Mouse (Mus musculus) liver, embryonic 12.5 days (tissue): ENCODE data around the gene Cxcr2. TPM values are rescaled to one million over a fixed set of nuclear protein-coding genes. Genes with fewer than 3 reads are reported as not detected.

Experiments
- ATAC-seq: fragments of 200-750 bp; cut with Nextera tagmentation; 2 replicates; pipeline ENCODE4 v1.8.0; 2017; ENCODE audit warnings: moderate number of reproducible peaks, mild to moderate bottlenecking, moderate library complexity
- H3K27ac ChIP-seq: fragments of 300-500 bp; sonication (generic); 2 replicates; pipeline ENCODE4 v1.5.1; 2016; ENCODE audit warnings: mild to moderate bottlenecking
- H3K27me3 ChIP-seq: fragments of 300-500 bp; sonication (generic); replicated peaks from 2 replicates; pipeline ENCODE4 v1.6.1; 2016; ENCODE audit warnings: mild to moderate bottlenecking, moderate library complexity
- H3K36me3 ChIP-seq: fragments of 300-500 bp; sonication (generic); 2 replicates; pipeline ENCODE4 v1.6.1; 2016; ENCODE audit warnings: mild to moderate bottlenecking, moderate library complexity
- H3K4me1 ChIP-seq: fragments of 300-500 bp; sonication (generic); 2 replicates; pipeline ENCODE4 v1.6.1; 2016
- H3K4me2 ChIP-seq: fragments of 300-500 bp; sonication (generic); 2 replicates; pipeline ENCODE4 v1.6.1; 2016; ENCODE audit warnings: mild to moderate bottlenecking, moderate library complexity
- H3K4me3 ChIP-seq: fragments of 300-500 bp; sonication (generic); 2 replicates; pipeline ENCODE4 v1.5.1; 2016; ENCODE audit warnings: mild to moderate bottlenecking, moderate library complexity
- H3K9ac ChIP-seq: fragments of 300-500 bp; sonication (generic); 2 replicates; pipeline ENCODE4 v1.6.1; 2016; ENCODE audit warnings: mild to moderate bottlenecking, moderate library complexity
- H3K9me3 ChIP-seq: fragments of 300-500 bp; sonication (generic); replicated peaks from 2 replicates; pipeline ENCODE4 v1.6.1; 2016; ENCODE audit warnings: mild to moderate bottlenecking, moderate library complexity
- WGBS: fragments of 180-500 bp; shearing (Covaris S2); methylation state at CpG from one replicate; pipeline ENCODE4 v1.1.7; 2016; ENCODE audit not compliant: insufficient replicate concordance; 5-methylcytosine and 5-hydroxymethylcytosine counted together
- polyA plus RNA-seq: library from polyadenylated mRNA; unstranded; fragments of >200 nt; fragmentation: Nextera tagmentation; extraction: Ambion mirVana; gene quantifications from 2 replicates; pipeline ENCODE4 v1.2.1, GENCODE M21; 2016

The Cxcr2 gene
- polyA plus RNA-seq, 1 experiment from 2014 or later = 0.97 TPM

DNA sequence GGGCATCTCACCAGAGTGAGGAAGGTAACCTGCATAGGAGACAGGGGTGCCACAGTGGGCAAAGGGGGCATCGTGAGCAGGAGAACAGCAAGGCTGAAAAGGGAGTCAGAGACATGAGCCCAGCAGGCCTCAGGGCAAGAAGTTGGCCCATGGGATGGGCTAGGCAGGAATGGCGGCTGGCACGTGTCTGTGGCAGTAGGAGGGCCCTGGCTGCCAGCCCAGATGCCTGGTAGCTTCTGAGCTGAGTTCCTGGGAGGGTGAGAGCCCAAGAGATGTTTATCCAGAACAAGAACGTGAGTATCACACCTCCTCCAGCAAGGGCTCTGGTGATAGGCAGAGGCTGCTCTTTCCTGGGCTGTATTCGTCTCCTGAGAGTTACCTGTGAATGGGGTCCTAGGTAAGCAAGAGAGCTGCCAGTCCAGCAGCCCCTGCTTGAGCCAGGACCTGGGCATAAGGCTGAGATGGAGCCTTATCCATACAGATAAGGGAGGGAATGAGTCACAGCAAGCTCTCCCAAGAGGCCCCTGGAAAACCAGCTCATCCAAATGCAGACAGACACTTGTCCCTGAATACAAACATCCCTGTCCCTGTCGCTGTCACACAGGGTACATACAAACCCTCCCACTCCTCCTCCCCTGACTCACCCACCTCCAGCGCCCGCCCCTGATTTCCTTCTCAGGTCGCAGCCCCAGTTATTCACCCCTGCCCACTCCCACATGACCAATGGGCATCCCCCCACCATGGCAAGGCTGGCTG is 31.8 kb upstream of the Cxcr2 start:
- Histone ChIP-seq H3K9me3 (no peaks in the 10 kb centered on the region), H3K9ac (no peak overlapping the region), H3K4me1 (peaks cover 14% of the 10 kb centered on the region), H3K27ac (no peak overlapping the region), H3K27me3 (peaks cover 89% of the 10 kb centered on the region), H3K4me3 (no peak overlapping the region), H3K36me3 (no peaks in the 10 kb centered on the region), H3K4me2 (no peak overlapping the region)
- ATAC-seq = no peak
- 37% methylated on average over 9 of the region's 9 CpGs for WGBS

GRCm38 (mm10) chr1:74123215-74123614 is 30.6 kb upstream of the Cxcr2 start:
- Histone ChIP-seq H3K27ac (no peak overlapping the region), H3K27me3 (peaks cover 84% of the 10 kb centered on the region), H3K4me1 (peaks cover 14% of the 10 kb centered on the region), H3K9me3 (no peaks in the 10 kb centered on the region), H3K9ac (no peak overlapping the region), H3K4me3 (no peak overlapping the region), H3K36me3 (no peaks in the 10 kb centered on the region), H3K4me2 (no peak overlapping the region)
- ATAC-seq = no peak
- 55% methylated on average over 8 of the region's 8 CpGs for WGBS

DNA sequence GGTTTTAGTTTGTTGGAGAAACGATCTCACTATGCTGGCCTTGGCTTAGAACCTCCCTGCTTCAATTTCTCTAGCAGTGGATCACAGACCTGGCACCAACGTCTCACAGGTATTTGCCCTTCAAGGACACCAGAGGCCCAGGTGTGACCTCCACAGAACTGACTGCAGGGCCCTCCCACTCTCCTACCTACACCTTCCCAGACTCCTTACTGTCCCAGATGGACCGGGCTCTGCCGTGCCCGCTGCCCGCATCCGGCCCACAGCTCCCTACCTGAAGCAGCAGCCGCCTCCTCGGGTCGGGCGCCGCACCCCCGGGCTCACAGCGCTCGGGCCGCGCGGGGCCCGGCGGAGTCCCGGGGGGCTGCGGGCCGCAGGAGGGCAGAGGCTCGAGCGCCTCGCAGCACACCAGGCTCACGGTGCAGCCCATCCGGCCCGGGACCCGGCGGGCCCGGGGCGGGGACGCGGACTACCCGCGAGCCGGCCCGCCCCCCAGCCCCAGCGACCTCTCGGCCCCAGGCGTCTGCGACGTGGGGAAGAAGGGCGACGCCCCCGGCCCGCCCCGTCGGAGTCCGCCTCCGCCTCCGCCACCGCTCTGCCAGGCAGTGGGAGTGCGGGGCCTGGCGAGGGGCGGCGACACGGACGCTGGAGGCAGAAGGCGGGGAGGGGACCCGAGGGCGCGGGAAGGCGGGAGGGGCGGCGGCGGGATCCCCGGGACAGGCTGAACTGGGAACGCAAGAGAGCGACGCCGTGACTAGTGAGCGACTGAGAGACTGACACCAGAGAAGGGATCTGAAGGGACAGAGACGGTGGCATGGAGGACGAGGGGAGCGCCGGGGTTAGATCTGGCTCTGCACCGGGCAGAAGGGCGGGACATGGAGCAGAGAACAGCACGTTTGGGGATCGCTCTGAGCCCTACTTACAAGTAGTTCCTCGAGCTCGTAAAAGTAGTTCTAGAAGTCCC is 29.5 kb upstream of the Cxcr2 start, which contains the start of gene Tns1:
Gene Tns1, minus strand, starts transcription at position 429 of the 961 bp plus-strand sequence.
- no peak within 1 kb of the TSS for H3K27ac ChIP-seq
- WGBS = 3% methylated on average over 70 of the region's 84 CpGs
- H3K9ac ChIP-seq = peak within 1 kb of the TSS; percentile 39; the same call in 1 of the 2 replicates
- no peaks in the 10 kb centered on the region for H3K36me3 ChIP-seq
- H3K27me3 ChIP-seq = peaks cover 74% of the 10 kb centered on the region
- H3K4me2 ChIP-seq = peak within 1 kb of the TSS; percentile 88
- ATAC-seq = peak; percentile 53
- H3K4me1 ChIP-seq = peaks cover 14% of the 10 kb centered on the region
- peak within 1 kb of the TSS; percentile 58 for H3K4me3 ChIP-seq
- H3K9me3 ChIP-seq = no peaks in the 10 kb centered on the region

DNA sequence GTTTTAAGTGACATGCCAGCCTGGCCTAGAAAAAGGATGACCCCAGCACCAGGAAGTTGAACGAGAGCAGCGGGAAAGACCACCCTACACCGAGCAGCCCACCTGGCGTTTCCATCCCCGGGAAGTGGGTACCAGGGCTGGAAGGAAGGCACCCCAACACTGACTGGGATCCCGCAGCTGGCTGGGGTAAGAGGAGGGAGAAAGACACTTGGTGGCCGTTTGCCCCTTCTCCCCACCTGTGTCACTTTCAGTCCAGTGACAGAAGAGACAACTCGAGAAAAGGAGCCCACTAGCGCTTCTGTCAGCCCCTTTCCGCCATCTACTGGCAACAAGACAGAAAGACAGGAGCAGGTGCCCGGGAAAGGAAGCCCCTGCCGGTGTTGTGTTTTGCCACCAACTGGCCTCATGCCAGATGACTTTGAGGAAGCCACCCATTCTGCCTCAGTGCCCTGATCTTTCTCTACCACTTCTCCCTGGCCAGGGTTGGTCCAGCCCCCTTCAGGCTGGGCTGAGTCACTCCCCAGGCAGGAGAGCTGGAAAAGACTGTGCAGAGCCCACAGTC is 28.7 kb upstream of the Cxcr2 start, which contains the start of gene Rufy4:
Gene Rufy4, plus strand, starts transcription at position 551 of the 562 bp plus-strand sequence.
- H3K9ac ChIP-seq = peak within 1 kb of the TSS; percentile 39; the same call in 1 of the 2 replicates
- ATAC-seq = peak; percentile 31
- WGBS = 1% methylated on average over 12 of the region's 12 CpGs
- H3K4me1 ChIP-seq = peaks cover 14% of the 10 kb centered on the region
- no peaks in the 10 kb centered on the region for H3K9me3 ChIP-seq
- H3K4me3 ChIP-seq = peak within 1 kb of the TSS; percentile 58
- peak within 1 kb of the TSS; percentile 88 for H3K4me2 ChIP-seq
- H3K36me3 ChIP-seq = no peaks in the 10 kb centered on the region
- H3K27ac ChIP-seq = no peak within 1 kb of the TSS
- peaks cover 66% of the 10 kb centered on the region for H3K27me3 ChIP-seq

DNA sequence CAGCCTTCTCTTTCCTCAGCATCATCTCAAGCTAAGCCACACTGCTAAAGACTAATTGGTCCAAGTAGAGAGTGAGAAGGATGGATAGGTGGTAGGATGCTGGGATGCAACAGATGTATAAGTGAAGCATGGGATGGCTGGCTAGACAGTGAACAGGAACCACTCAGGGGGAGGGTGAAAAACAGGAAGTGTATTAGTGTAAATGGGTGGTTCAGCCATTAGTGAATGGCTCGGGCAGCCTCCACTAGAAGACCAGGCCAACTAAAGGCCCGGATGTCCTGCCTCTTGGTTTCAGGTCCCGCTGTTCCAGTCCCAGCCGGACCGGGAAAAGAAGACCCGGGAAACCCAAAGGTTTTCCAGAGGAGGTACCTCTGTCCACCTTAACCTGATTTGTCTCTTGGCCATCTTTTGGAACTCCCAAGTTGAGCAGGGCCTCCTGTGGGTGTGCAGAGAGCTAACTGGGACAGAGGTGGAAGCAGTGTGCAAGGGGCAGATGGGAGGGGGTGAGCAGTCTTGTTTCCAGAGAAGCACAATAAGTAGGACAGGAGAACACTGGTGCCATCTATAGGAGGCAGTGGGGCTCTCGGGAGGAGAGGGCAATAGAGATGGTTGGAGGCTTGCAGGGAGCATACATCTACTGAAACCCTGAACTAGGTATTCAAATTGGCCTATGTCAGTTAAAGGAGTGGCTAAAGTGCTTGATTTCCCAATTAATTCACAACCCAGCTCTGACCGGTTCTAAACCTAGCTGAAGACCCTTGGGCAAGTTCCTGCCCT is 22.7 kb upstream of the Cxcr2 start:
- Histone ChIP-seq H3K4me3 (no peak overlapping the region), H3K36me3 (no peaks in the 10 kb centered on the region), H3K4me2 (no peak overlapping the region), H3K9me3 (no peaks in the 10 kb centered on the region), H3K27ac (no peak overlapping the region), H3K9ac (no peak overlapping the region), H3K27me3 (peaks cover 22% of the 10 kb centered on the region), H3K4me1 (peaks cover 26% of the 10 kb centered on the region)
- 68% methylated on average over 8 of the region's 8 CpGs for WGBS
- ATAC-seq = no peak

DNA sequence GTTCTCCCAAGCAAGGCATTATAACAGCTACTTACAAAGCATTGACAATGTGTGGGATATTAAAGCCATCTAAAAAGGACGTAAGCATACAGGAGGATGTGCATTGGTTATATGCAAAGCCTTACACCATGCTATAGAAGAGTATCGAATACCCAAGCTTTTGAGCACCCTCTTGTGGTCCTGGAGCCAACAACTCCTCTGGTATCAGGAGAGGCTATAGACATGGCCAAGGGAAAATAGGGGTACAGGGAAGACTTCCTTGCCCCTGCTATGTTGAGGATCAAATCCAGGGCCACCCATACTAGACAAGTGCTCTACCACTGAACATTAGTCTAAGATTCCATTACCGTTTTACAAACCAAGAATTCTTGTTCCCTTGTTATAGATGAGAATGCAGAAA is 21.8 kb upstream of the Cxcr2 start:
- Histone ChIP-seq H3K9me3 (no peaks in the 10 kb centered on the region), H3K27me3 (peaks cover 17% of the 10 kb centered on the region), H3K4me1 (peaks cover 26% of the 10 kb centered on the region), H3K36me3 (no peaks in the 10 kb centered on the region), H3K27ac (no peak overlapping the region), H3K9ac (no peak overlapping the region), H3K4me3 (no peak overlapping the region), H3K4me2 (no peak overlapping the region)
- ATAC-seq = no peak
- WGBS = 62% methylated on average over 3 of the region's 3 CpGs

GRCm38 (mm10) chr1:74133954-74134353 is 19.8 kb upstream of the Cxcr2 start:
- Histone ChIP-seq H3K27me3 (peaks cover 16% of the 10 kb centered on the region), H3K4me2 (no peak overlapping the region), H3K36me3 (no peaks in the 10 kb centered on the region), H3K27ac (no peak overlapping the region), H3K4me1 (peaks cover 26% of the 10 kb centered on the region), H3K4me3 (no peak overlapping the region), H3K9ac (no peak overlapping the region), H3K9me3 (no peaks in the 10 kb centered on the region)
- ATAC-seq = no peak
- WGBS = 46% methylated on average over 6 of the region's 6 CpGs

- H3K4me2 ChIP-seq = peak overlapping the region; percentile 23
- 26% methylated on average over 6 of the region's 6 CpGs for WGBS
- H3K36me3 ChIP-seq = no peaks in the 10 kb centered on the region
Observed at GRCm38 (mm10) chr1:74135326-74135950, 18.4 kb upstream of the Cxcr2 start.

GRCm38 (mm10) chr1:74139415-74139814 is 14.4 kb upstream of the Cxcr2 start:
- no peak overlapping the region for H3K4me3 ChIP-seq
- no peaks in the 10 kb centered on the region for H3K27me3 ChIP-seq
- 52% methylated on average over 3 of the region's 3 CpGs for WGBS
- no peak overlapping the region for H3K9ac ChIP-seq
- H3K36me3 ChIP-seq = no peaks in the 10 kb centered on the region
- H3K27ac ChIP-seq = no peak overlapping the region
- H3K4me1 ChIP-seq = peaks cover 16% of the 10 kb centered on the region
- ATAC-seq = no peak
- no peaks in the 10 kb centered on the region for H3K9me3 ChIP-seq
- no peak overlapping the region for H3K4me2 ChIP-seq

More at GRCm38 (mm10) chr1:74135326-74135950, 18.4 kb upstream of the Cxcr2 start:
- Histone ChIP-seq H3K4me1 (peaks cover 26% of the 10 kb centered on the region), H3K27me3 (peaks cover 16% of the 10 kb centered on the region), H3K27ac (no peak overlapping the region), H3K4me3 (no peak overlapping the region), H3K9me3 (no peaks in the 10 kb centered on the region), H3K9ac (no peak overlapping the region)
- ATAC-seq = peak; percentile 82

GRCm38 (mm10) chr1:74141781-74142180 is 12.0 kb upstream of the Cxcr2 start:
- Histone ChIP-seq H3K27ac (no peak overlapping the region), H3K27me3 (no peaks in the 10 kb centered on the region), H3K4me1 (peaks cover 10% of the 10 kb centered on the region), H3K9ac (no peak overlapping the region), H3K4me2 (no peak overlapping the region), H3K9me3 (no peaks in the 10 kb centered on the region), H3K4me3 (no peak overlapping the region), H3K36me3 (no peaks in the 10 kb centered on the region)
- no peak for ATAC-seq
- 70% methylated on average over 8 of the region's 8 CpGs for WGBS
